ENCODE assay signal across 20 mouse cellular contexts in the genomic region with DNA sequence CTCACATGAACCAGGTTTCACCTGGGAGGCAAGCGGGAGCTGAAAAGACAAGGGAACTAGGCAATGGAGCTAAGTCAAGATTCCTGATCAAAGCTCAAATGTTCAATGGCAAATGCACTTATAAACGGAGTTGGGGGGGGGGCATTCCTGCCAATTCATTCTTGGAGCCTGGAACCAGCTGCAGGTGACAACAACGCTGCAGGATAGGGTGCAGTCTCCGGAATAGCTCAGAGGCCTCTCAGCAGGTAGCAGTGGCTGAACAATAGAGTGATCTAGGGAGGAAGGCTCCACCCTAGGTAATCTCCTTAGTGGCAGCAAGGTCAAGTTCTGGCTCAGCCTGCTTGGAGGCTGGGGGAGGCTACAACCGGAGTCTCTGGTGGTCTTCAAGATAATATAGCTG. TPM values are rescaled to one million over a fixed set of nuclear protein-coding genes. Genes with fewer than 3 reads are reported as not detected.
"Had no signal": no experiment of that assay in that cellular context is flagged by ENCODE, and none has a peak within 500 bp of the region (broad histone marks: within the 10 kb centered on the region; RNA-seq: fewer than 3 reads in every experiment).

No protein-coding gene starts in this region.

RNA-seq across cellular contexts. Expression of gene Rfpl4b, which starts 28.4 kb away (rescaled TPM):
- polyA plus RNA-seq: heart, embryonic 10.5 days; heart, embryonic 12.5 days; heart, embryonic 14.5 days; heart, embryonic 16.5 days; hindbrain, embryonic 11.5 days; hindbrain, embryonic 13.5 days; hindbrain, embryonic 15.5 days; hindbrain, postnatal 0 days; intestine, embryonic 14.5 days; intestine, embryonic 16.5 days; kidney, adult 2 months; kidney, embryonic 15.5 days; kidney, postnatal 0 days; large intestine, adult 2 months; limb, embryonic 11.5 days; limb, embryonic 15.5 days; liver, adult 2 months; liver, embryonic 12.5 days; liver, embryonic 14.5 days; liver, embryonic 16.5 days had no signal
